Mouse (Mus musculus): ENCODE data around the gene Zim1. TPM values are rescaled to one million over a fixed set of nuclear protein-coding genes. Genes with fewer than 3 reads are reported as not detected.
A peak's percentile ranks its signal among the peaks of the same experiment; 100 is the strongest.

The Zim1 gene
- 1.7 and 2.3 TPM in 2 replicates for polyA plus RNA-seq (2015; fragmentation: Nextera tagmentation; extraction: Ambion mirVana)

DNA sequence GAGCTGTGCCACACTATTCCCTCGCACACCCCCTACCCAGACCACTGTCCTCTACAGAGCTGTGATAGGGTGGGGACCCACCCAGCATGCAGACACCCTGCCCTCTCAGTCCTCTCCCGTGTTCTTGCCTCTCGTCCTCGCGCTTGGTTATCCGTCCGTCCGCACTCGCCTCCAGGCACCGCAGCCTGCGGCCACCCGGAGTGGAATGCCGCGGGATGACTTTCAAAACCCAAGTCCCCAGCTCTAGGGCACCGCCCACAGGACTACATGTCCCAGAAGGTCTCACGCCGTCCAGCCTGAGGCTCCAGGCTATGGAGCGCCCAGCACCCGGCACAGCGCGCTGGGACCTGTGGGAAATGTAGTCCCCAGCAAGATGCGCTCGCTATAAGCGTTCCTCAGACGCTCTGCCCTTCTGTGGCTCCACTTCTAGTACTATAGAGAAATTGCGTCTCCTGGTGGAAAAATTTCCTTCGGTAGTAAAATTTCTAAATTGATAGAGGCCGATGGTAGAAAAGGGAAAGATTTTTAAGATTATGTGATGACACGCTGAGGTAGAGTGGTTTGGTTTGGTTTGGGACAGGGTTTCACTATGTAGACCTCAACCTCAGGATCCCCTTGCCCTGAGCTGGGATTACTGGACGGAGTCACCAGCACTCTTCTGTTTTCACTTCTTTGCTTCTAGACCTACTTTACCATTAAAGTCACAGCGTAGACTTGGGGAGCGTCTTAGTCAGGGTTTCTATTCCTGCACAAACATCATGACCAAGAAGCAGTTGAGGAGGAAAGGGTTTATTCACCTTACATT, at the start of gene Zim1:
Zim1 (minus strand) TSS at position 210 of the 805 bp plus-strand sequence.
- Histone ChIP-seq H3K27me3 (peaks cover 4% of the 10 kb centered on the region; the same call in 1 of the 2 replicates), H3K9me3 (no peaks in the 10 kb centered on the region), H3K4me3 (replicated peaks) (peak within 1 kb of the TSS; percentile 50), H3K9ac (replicated peaks) (peak within 1 kb of the TSS; percentile 44), H3K36me3 (no peaks in the 10 kb centered on the region), H3K27ac (no peak within 1 kb of the TSS), H3K4me1 (replicated peaks) (0 out of 2 replicates have a peak, but pooled peaks cover 3% of the 10 kb centered on the region), H3K4me2 (replicated peaks) (peak within 1 kb of the TSS; percentile 74)
- WGBS: 10% methylated on average over 32 of the region's 32 CpGs
- ATAC-seq: peak; percentile 100

DNA sequence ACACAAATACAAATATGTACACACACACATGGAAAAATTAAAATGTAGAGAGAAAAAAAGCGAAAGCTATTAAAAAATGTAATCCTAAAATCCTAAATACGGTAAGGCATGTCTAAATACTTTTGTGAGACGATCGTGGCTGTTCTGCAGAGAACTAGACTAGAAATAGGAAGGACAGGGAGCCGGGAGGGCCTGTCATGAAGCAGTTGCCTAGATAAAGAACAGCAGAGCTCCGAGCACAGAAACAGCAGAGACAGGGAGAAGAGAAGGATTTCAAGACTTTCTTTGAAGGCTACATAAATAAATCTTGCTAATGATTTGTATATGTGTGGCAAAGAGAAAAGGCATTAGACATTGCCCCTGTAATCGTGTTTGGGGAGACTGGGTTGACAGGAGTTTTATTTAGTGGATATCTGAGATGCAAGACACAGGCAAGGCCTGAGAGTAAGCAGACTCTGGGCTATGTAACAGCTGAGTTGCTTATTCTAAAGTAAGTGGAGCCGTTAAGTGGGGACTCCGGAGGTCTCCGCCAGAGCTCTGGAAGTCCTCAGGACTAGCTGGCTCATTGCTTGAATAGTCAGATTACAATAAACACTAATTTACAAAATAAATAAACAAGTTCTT, 48.1 kb upstream of the Zim1 start:
- no peak overlapping the region for H3K27ac ChIP-seq
- H3K36me3 ChIP-seq: no peaks in the 10 kb centered on the region
- no peak overlapping the region for H3K4me3 ChIP-seq (replicated peaks)
- H3K9me3 ChIP-seq: no peaks in the 10 kb centered on the region
- no peak overlapping the region for H3K9ac ChIP-seq (replicated peaks)
- no peak for ATAC-seq
- no peak overlapping the region for H3K4me2 ChIP-seq (replicated peaks)
- H3K27me3 ChIP-seq: no peaks in the 10 kb centered on the region
- WGBS: 85% methylated on average over 10 of the region's 10 CpGs
- H3K4me1 ChIP-seq (replicated peaks): peaks cover 7% of the 10 kb centered on the region

DNA sequence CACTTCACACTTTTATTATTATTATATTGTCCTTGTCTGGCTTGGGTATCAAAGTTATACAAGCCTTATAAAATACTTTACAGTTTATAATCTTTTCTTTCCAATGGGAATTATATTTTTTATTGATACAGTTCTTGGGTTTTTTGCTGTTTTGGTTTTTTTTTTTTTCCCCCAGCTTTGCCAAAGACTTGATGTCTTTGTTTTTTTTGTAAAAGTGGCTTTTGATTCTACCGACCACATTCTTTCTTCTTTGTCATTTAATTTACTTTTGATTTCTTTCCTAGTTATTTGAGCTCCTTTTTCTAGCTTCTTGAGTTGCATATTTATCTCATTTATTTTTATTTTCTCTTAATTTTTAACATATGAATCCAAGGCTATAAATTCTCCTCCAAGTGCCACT, 39.8 kb upstream of the Zim1 start:
- no peak for ATAC-seq
- H3K4me3 ChIP-seq (replicated peaks): no peak overlapping the region
- H3K27me3 ChIP-seq: no peaks in the 10 kb centered on the region
- 70% methylated on average over 1 of the region's 1 CpGs for WGBS
- no peaks in the 10 kb centered on the region for H3K36me3 ChIP-seq
- H3K27ac ChIP-seq: no peak overlapping the region
- H3K9ac ChIP-seq (replicated peaks): no peak overlapping the region
- no peak overlapping the region for H3K4me2 ChIP-seq (replicated peaks)
- no peaks in the 10 kb centered on the region for H3K4me1 ChIP-seq (replicated peaks)
- H3K9me3 ChIP-seq: no peaks in the 10 kb centered on the region

DNA sequence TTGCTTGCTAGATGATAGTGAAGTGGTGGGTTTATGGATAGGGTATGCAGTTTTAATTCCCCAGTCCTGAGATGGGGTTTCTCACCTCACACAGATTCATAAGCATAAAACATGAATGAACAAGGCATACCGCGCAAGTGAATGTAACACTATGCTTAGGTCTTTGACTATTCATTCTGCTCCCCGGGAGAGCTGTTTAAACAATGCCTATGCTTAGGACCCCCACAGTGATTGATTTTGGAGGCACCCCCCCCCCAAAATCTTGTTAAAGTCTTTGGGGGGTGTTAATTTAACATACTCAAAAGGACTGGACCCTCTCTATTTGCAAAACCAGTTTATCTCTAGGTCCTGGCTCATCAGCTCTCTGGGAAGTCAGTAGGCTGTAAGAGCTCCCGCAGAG, 35.7 kb upstream of the Zim1 start:
- peak overlapping the region; percentile 65 for H3K27ac ChIP-seq
- peak overlapping the region; percentile 63 for H3K9ac ChIP-seq (replicated peaks)
- no peaks in the 10 kb centered on the region for H3K36me3 ChIP-seq
- peak overlapping the region; percentile 63 for H3K4me3 ChIP-seq (replicated peaks)
- WGBS: 44% methylated on average over 4 of the region's 4 CpGs
- H3K27me3 ChIP-seq: no peaks in the 10 kb centered on the region
- H3K9me3 ChIP-seq: peaks cover 19% of the 10 kb centered on the region
- H3K4me2 ChIP-seq (replicated peaks): peak overlapping the region; percentile 57
- 0 out of 2 replicates have a peak, but pooled peaks cover under 1% of the 10 kb centered on the region for H3K4me1 ChIP-seq (replicated peaks)
- no peak for ATAC-seq

DNA sequence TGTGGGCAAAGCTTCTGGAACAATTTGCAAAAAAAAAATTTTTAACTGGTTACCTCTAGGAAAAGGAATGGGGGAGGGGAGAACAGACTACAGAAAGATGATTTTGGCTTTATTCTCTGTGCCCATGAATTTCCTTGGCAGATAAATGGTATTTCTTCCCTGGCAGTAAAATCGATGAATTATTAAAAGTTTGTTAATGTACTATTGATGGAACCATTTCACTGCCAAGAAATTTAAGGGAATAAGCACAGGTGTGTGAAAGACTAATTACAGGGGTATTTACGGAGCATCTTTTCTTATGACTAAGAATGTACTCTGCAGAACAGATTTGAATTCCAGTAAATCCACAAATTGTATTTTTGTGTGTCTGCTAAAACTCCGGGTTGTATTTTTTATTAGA, 35.1 kb upstream of the Zim1 start:
- peaks cover 19% of the 10 kb centered on the region for H3K9me3 ChIP-seq
- peak overlapping the region; percentile 63 for H3K4me3 ChIP-seq (replicated peaks)
- no peak for ATAC-seq
- peak overlapping the region; percentile 63 for H3K9ac ChIP-seq (replicated peaks)
- no peaks in the 10 kb centered on the region for H3K36me3 ChIP-seq
- peak overlapping the region; percentile 57 for H3K4me2 ChIP-seq (replicated peaks)
- WGBS: 40% methylated on average over 3 of the region's 3 CpGs
- H3K27ac ChIP-seq: no peak overlapping the region
- H3K4me1 ChIP-seq (replicated peaks): 0 out of 2 replicates have a peak, but pooled peaks cover 3% of the 10 kb centered on the region
- no peaks in the 10 kb centered on the region for H3K27me3 ChIP-seq

DNA sequence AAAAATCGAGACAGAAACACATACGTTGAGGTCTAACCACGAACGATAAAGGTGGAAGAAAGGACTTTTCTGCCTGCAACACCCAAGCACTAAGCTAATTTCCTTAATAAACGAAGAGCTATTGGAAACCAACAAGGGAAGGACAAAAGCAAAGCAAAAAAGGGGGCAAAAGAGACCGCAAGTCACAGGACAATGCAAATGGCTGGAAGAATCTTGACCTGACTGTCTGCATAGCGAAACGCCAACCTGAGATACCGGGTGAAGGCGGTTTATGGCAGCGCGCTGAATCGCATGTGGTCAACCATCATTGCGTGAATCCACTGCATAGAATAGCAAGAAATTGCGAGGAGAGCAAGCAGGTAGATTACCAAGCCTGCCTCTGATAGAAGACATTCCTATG, 34.6 kb upstream of the Zim1 start:
- H3K27ac ChIP-seq: peak overlapping the region; percentile 77
- 0 out of 2 replicates have a peak, but pooled peaks cover 3% of the 10 kb centered on the region for H3K4me1 ChIP-seq (replicated peaks)
- H3K9ac ChIP-seq (replicated peaks): peak overlapping the region; percentile 63
- 49% methylated on average over 15 of the region's 15 CpGs for WGBS
- no peak for ATAC-seq
- H3K4me3 ChIP-seq (replicated peaks): peak overlapping the region; percentile 63
- H3K27me3 ChIP-seq: no peaks in the 10 kb centered on the region
- peaks cover under 1% of the 10 kb centered on the region; the same call in 1 of the 2 replicates for H3K36me3 ChIP-seq
- H3K9me3 ChIP-seq: peaks cover 19% of the 10 kb centered on the region
- H3K4me2 ChIP-seq (replicated peaks): peak overlapping the region; percentile 57

DNA sequence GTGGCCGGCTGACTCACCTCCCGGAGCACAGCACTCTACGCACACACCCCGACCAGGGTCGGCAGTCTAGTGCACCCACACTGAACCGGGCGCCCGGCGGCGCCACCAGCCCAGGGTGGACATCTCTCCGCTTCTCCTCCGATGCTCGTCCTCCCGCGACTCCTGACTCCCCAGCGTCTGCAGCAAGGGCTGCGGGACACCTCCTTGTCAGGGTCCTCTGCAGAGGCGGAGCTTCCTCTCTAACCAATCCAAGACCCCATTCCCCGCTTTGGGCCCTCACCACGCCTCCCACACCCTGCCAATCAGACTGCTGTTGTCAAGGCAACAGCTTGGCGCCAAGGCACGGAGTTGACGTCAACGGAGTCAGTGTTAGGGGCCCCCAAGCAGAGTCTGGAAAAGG, 34.0 kb upstream of the Zim1 start, which contains the start of the genes Peg3 and Usp29:
Peg3 (minus strand) TSS at position 191 of the 400 bp plus-strand sequence.
Usp29 (plus strand) TSS at position 338 of the 400 bp plus-strand sequence.
- H3K27me3 ChIP-seq: no peaks in the 10 kb centered on the region
- H3K9me3 ChIP-seq: peaks cover 19% of the 10 kb centered on the region
- peak within 1 kb of the TSS; percentile 57 for H3K4me2 ChIP-seq (replicated peaks)
- H3K27ac ChIP-seq: peak within 1 kb of the TSS; percentile 95
- peaks cover 7% of the 10 kb centered on the region for H3K36me3 ChIP-seq
- peak within 1 kb of the TSS; percentile 63 for H3K4me3 ChIP-seq (replicated peaks)
- 0 out of 2 replicates have a peak, but pooled peaks cover 3% of the 10 kb centered on the region for H3K4me1 ChIP-seq (replicated peaks)
- ATAC-seq: peak; percentile 37
- 43% methylated on average over 24 of the region's 24 CpGs for WGBS
- H3K9ac ChIP-seq (replicated peaks): peak within 1 kb of the TSS; percentile 78

DNA sequence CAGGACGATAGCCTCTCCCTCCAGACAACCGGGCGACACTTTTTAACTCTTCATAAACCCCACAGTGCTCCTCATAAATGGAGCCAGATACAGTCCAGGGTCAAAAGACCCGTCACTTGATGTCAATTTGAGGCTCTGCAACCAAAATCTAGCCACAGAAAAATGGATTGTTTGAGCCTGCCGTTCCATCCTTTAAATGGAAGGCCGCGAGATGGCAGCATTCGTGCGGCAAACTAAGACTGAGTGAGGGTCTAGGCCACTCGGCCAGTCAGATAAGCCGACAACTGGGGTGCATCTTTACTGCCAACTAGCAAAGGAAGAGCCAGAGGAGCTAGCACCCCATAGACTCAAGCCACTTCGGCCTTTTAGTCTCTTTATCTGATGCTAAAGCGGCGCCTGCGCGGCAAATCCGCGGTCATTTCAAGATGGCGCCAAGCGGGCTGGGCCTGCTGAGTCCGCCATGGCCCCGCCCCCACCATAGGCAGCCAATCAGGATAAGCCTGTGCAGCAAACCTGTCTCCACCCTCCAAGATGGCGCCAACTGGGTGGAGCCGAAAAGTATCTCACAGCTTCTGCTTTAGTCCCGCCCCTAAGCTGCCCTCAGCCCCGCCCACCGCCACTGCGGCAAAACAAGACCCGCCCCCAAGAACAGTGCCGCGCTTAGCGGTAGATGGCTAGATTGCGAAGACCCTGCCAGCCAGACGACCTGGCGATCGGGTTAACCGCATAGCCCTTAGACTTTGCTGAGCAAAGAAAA, 33.0 kb upstream of the Zim1 start:
- ATAC-seq: peak; percentile 19
- Histone ChIP-seq H3K9ac (replicated peaks) (peak overlapping the region; percentile 78), H3K27me3 (no peaks in the 10 kb centered on the region), H3K36me3 (peaks cover 10% of the 10 kb centered on the region), H3K4me2 (replicated peaks) (peak overlapping the region; percentile 57), H3K4me3 (replicated peaks) (peak overlapping the region; percentile 63), H3K9me3 (peaks cover 19% of the 10 kb centered on the region), H3K27ac (peak overlapping the region; percentile 95), H3K4me1 (replicated peaks) (0 out of 2 replicates have a peak, but pooled peaks cover 3% of the 10 kb centered on the region)
- WGBS: 57% methylated on average over 37 of the region's 37 CpGs

DNA sequence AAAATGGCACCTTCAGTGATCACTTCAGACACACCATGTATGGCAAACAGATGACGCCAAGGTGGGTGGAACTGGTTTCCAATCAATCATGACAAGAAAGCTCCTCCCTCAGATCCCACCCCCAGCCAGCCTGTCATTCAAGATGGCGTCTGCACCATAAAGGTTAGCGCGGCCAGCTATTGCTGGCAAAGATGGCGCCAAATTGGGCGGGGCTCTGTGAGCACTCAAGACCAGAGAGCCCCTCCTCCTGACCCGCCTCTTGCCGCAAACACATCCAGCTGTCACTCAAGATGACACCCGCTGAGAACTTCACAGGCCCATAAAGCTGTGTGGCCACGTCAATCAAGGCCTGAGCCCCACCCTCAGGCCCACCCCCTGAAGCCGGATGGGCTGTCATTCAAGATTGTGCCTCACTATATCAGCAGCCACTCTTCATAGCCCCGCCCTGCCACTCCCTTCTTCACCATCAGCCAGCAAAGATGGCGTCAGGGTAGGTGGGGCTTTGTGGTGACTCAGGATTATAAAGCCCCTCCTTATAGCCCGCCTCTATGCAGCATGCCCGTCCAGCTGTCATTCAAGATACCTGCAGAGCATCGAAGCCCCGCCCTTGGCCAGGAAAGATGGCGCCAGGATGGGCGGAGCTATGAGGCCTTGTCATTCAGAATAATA, 32.1 kb upstream of the Zim1 start:
- no peaks in the 10 kb centered on the region for H3K27me3 ChIP-seq
- peak overlapping the region; percentile 96 for H3K27ac ChIP-seq
- H3K4me1 ChIP-seq (replicated peaks): 0 out of 2 replicates have a peak, but pooled peaks cover 3% of the 10 kb centered on the region
- H3K9me3 ChIP-seq: peaks cover 19% of the 10 kb centered on the region
- peak overlapping the region; percentile 63 for H3K4me3 ChIP-seq (replicated peaks)
- peak; percentile 87 for ATAC-seq
- H3K36me3 ChIP-seq: peaks cover 13% of the 10 kb centered on the region
- 53% methylated on average over 19 of the region's 19 CpGs for WGBS
- H3K9ac ChIP-seq (replicated peaks): peak overlapping the region; percentile 47; the same call in 1 of the 2 replicates
- H3K4me2 ChIP-seq (replicated peaks): peak overlapping the region; percentile 57

DNA sequence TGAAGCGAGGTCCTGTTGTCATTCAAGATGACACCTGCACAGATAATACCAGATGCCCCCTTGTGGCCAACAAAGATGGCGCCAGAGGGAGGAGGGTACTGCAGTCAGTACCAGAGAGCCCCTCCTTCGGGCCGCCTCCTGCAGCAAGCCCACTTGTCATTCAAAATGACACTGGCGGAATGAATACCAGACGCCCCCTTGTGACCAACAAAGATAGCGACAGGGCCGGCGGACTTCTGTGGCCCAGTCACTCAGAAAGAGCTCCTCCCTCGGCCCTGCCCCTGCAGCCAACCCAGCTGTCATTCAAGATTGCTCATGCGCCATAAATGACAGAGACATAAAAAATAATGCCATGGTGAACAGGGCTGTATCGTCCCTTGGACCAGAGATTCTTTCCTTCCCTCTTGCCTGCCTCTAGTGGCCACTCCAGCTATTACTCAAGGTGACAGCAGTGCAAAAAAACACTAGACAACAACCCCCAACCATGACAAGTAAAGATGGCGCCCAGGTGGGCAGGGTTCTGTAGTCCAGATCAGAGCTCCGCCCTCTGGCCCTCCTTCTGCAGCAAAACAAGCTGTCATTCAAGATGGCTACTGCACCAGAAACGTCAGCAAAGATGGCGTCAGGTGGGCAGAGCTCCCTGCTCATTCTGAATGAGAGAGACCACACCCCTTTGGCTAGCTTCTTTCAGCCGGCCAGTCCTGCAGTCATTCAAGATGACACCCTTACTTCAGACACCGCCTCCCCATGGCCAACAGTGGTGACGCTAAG, 31.3 kb upstream of the Zim1 start:
- WGBS: 49% methylated on average over 19 of the region's 19 CpGs
- Histone ChIP-seq H3K27me3 (no peaks in the 10 kb centered on the region), H3K4me1 (replicated peaks) (0 out of 2 replicates have a peak, but pooled peaks cover 3% of the 10 kb centered on the region), H3K9me3 (peaks cover 19% of the 10 kb centered on the region), H3K36me3 (peaks cover 21% of the 10 kb centered on the region), H3K9ac (replicated peaks) (peak overlapping the region; percentile 47; the same call in 1 of the 2 replicates), H3K4me2 (replicated peaks) (peak overlapping the region; percentile 44), H3K4me3 (replicated peaks) (peak overlapping the region; percentile 63), H3K27ac (peak overlapping the region; percentile 96)
- peak; percentile 68 for ATAC-seq
